16 mouse cellular contexts compared by ENCODE assay signal in the genomic region with DNA sequence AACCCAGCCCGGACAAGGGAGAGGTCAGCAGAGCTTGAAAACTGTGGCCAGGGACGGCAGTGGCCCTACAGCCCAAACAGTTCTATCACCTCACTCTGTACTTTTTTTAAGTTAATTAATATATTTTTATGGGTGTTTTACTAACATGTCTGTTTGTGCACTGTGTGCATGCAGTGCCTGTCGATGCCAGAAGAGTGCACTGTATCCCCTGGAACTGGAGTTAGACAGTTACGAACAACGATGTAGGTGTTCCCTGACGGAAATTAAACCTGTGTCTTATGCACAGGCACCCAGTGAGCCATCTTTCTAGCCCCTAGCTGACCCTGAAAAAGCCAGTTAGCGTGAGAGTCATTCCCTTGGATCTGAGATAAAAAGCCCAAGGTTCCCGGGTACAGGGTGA. TPM values are rescaled to one million over a fixed set of nuclear protein-coding genes. Genes with fewer than 3 reads are reported as not detected.
DNase-seq lines count a peak whose midpoint lies in the region; ATAC-seq and TF ChIP-seq lines count a peak whose summit lies in the region.
"Had no signal": no experiment of that assay in that cellular context is flagged by ENCODE, and none has a peak within 500 bp of the region (broad histone marks: within the 10 kb centered on the region; RNA-seq: fewer than 3 reads in every experiment).

No protein-coding gene starts in this region.

- intact Hi-C loops in left cerebral cortex, postnatal 10 days (cut with DNase I), result loop anchor here (5.0 kb wide), 1 partner anchor 47 kb away; no protein-coding TSS in a partner anchor

- WGBS in liver, embryonic 14.5 days (ENCODE audit: insufficient replicate concordance), result 85% methylated on average over 8 of the region's 8 CpGs
- WGBS in liver, embryonic 12.5 days (ENCODE audit: insufficient replicate concordance), result 82% methylated on average over 8 of the region's 8 CpGs

- ATAC-seq in liver, embryonic 14.5 days (ENCODE audit: insufficient read depth), result no peak
- ATAC-seq in liver, embryonic 12.5 days, result no peak
- ATAC-seq: midbrain, embryonic 13.5 days had no signal

- H3K4me1 ChIP-seq in liver, embryonic 14.5 days (replicated peaks; ENCODE audit: control insufficient read depth in 2 of 2, insufficient read depth in 2 of 2, low read length in 1 of 2), result peaks cover 9 to 11% of the 10 kb centered on the region in 2 experiments
- H3K4me1 ChIP-seq in liver, embryonic 12.5 days, result peaks cover 22% of the 10 kb centered on the region
- H3K4me1 ChIP-seq in cortical plate, adult 2 months (ENCODE audit: control insufficient read depth, insufficient read depth, low read length), result no peaks in the 10 kb centered on the region
- H3K4me1 ChIP-seq: midbrain, embryonic 13.5 days had no signal

- H3K36me3 ChIP-seq in liver, embryonic 14.5 days (replicated peaks; ENCODE audit: control insufficient read depth, insufficient read depth, low read depth), result no peaks in the 10 kb centered on the region; the same call in none of the 2 replicates
- peaks cover 73% of the 10 kb centered on the region for H3K36me3 ChIP-seq in liver, embryonic 12.5 days

- H3K9ac ChIP-seq in liver, embryonic 14.5 days (replicated peaks), result no peak overlapping the region
- no peak overlapping the region for H3K9ac ChIP-seq in liver, embryonic 12.5 days
- H3K9ac ChIP-seq: midbrain, embryonic 13.5 days had no signal

- TF ChIP-seq CTCF in liver, embryonic 14.5 days (IDR thresholded peaks at IDR 0.05; ENCODE audit: low read depth), result peak; percentile 56
- peak; percentile 24; the same call in 1 of the 2 replicates for TF ChIP-seq CTCF in cortical plate, adult 2 months (IDR thresholded peaks at IDR 0.05; ENCODE audit: extremely low read depth, insufficient read depth, low read length)

- H3K27me3 ChIP-seq in liver, embryonic 14.5 days (ENCODE audit: control insufficient read depth, insufficient read depth, low read length), result no peaks in the 10 kb centered on the region
- H3K27me3 ChIP-seq in liver, embryonic 12.5 days (replicated peaks), result no peaks in the 10 kb centered on the region
- H3K27me3 ChIP-seq: midbrain, embryonic 13.5 days had no signal

- TF ChIP-seq EP300 in liver, embryonic 14.5 days (IDR thresholded peaks at IDR 0.05; ENCODE audit: low read depth), result no peak

- H3K9me3 ChIP-seq in liver, embryonic 14.5 days (ENCODE audit: control insufficient read depth, low read length), result no peaks in the 10 kb centered on the region
- no peaks in the 10 kb centered on the region; the same call in 1 of the 2 replicates for H3K9me3 ChIP-seq in liver, embryonic 12.5 days (replicated peaks)
- H3K9me3 ChIP-seq: midbrain, embryonic 13.5 days had no signal

- TF ChIP-seq POLR2A in cortical plate, adult 2 months (IDR thresholded peaks at IDR 0.05; ENCODE audit: extremely low read depth, insufficient read depth, low read length), result no peak

- H3K4me2 ChIP-seq in liver, embryonic 14.5 days (ENCODE audit: low read depth), result no peak overlapping the region
- no peak overlapping the region for H3K4me2 ChIP-seq in liver, embryonic 12.5 days
- H3K4me2 ChIP-seq: midbrain, embryonic 13.5 days had no signal

- H3K27ac ChIP-seq in liver, embryonic 14.5 days, result no peak overlapping the region
- H3K27ac ChIP-seq in liver, embryonic 12.5 days, result no peak overlapping the region
- H3K27ac ChIP-seq in cortical plate, adult 2 months (ENCODE audit: insufficient read depth, low read length), result no peak overlapping the region
- H3K27ac ChIP-seq: midbrain, embryonic 13.5 days had no signal

- no peak overlapping the region for H3K4me3 ChIP-seq in liver, embryonic 14.5 days (ENCODE audit: insufficient read depth in 1 of 2, low read depth in 2 of 2, low read length in 2 of 2)
- H3K4me3 ChIP-seq in liver, embryonic 12.5 days, result no peak overlapping the region
- no peak overlapping the region for H3K4me3 ChIP-seq in cortical plate, adult 2 months (ENCODE audit: insufficient read depth, low read length)
- H3K4me3 ChIP-seq: erythroblast, embryonic 14.5 days; midbrain, embryonic 13.5 days had no signal

- peak; percentile 30 for DNase-seq in embryo, embryonic 10 days (ENCODE audit: low spot score)
- DNase-seq in embryo, embryonic 9.5 days (ENCODE audit: extremely low spot score), result no peak
- DNase-seq in liver, embryonic 14.5 days (ENCODE audit: low read depth in 3 of 3, low spot score in 3 of 3), result no peak
- peak; percentile 23 for DNase-seq in A20 (ENCODE audit: low read depth, low spot score)
- DNase-seq in frontal cortex, postnatal 10 days (ENCODE audit: low spot score in 2 of 2), result no peak
- no peak for DNase-seq in left cerebral cortex, postnatal 10 days (ENCODE audit: extremely low spot score in 1 of 2, low spot score in 2 of 2)
- DNase-seq: cerebellum, adult 11 months; layer of hippocampus, adult 9-11 months had no signal

RNA-seq across cellular contexts. Expression of gene Xpo4, which starts 30.3 kb away (rescaled TPM):
- polyA plus RNA-seq in liver, embryonic 14.5 days (2012; rRNA removed), result 5.1 and 6.8 TPM in 2 replicates
- polyA plus RNA-seq in liver, embryonic 14.5 days (2014; fragmentation: Nextera tagmentation; extraction: Ambion mirVana), result 14.5 and 17.5 TPM in 2 replicates
- polyA plus RNA-seq in liver, embryonic 12.5 days (2016; fragmentation: Nextera tagmentation; extraction: Ambion mirVana), result 28.9 and 29.3 TPM in 2 replicates
- polyA plus RNA-seq in cortical plate, adult 2 months (2012; rRNA removed), result 6.7 and 7.1 TPM in 2 replicates
- total RNA-seq in left cerebral cortex, postnatal 10 days (2021), result 10 to 100 TPM; 14.8 to 15.2 TPM

RNA-seq across cellular contexts. Expression of gene Gm49361, which starts 50.4 kb away (rescaled TPM):
- polyA plus RNA-seq in liver, embryonic 14.5 days (2012; rRNA removed), result not detected in 2 replicates
- polyA plus RNA-seq in liver, embryonic 14.5 days (2014; fragmentation: Nextera tagmentation; extraction: Ambion mirVana), result not detected in 2 replicates
- polyA plus RNA-seq in liver, embryonic 12.5 days (2016; fragmentation: Nextera tagmentation; extraction: Ambion mirVana), result not detected in 2 replicates
- not detected in 2 replicates for polyA plus RNA-seq in cortical plate, adult 2 months (2012; rRNA removed)
- under 1 TPM in 1 of 2 experiments, not detected in 1; 0.65 TPM for total RNA-seq in left cerebral cortex, postnatal 10 days (2021)
- total RNA-seq: neutrophil, adult 5-6 weeks had no signal
- polyA plus RNA-seq: heart, embryonic 16.5 days; intestine, embryonic 14.5 days; limb, embryonic 14.5 days; midbrain, embryonic 13.5 days had no signal

Comparison
In these comparisons a context has a peak if more than half of its experiments do, and no peak if none do; other contexts are left out.
1. DNase-seq: peak in embryo, embryonic 10 days (single experiment) and A20 (single experiment); none in embryo, embryonic 9.5 days (single experiment), liver, embryonic 14.5 days (0 of 3), frontal cortex, postnatal 10 days (0 of 2) and left cerebral cortex, postnatal 10 days (0 of 2).